Mouse (Mus musculus) MEL (cell line): Measurements from ENCODE around the gene Bcat1. TPM values are rescaled to one million over a fixed set of nuclear protein-coding genes. Genes with fewer than 3 reads are reported as not detected.

Experiments used
- DNase-seq: peaks from one replicate; pipeline ENCODE4 v3.0.0; 2011; ENCODE audit warnings: low read depth, low spot score
- H3K27ac ChIP-seq: 2 replicates; pipeline ENCODE4 v1.5.1; 2012; ENCODE audit warnings: low read depth, mild to moderate bottlenecking, control low read depth, low read length, moderate library complexity; ENCODE audit not compliant: control insufficient read depth
- H3K27me3 ChIP-seq, 2 experiments: fragments of 150-350 bp in 1 of 2; sonication (generic) in 1 of 2; 2 replicates each; pipeline ENCODE4 v1.6.1; 2012; ENCODE audit warnings: low read length in 2 of 2, mild to moderate bottlenecking in 2 of 2, improper control_type of control experiment in 1 of 2, moderate library complexity in 1 of 2; ENCODE audit not compliant: insufficient read depth in 2 of 2, control insufficient read depth in 1 of 2
- H3K36me3 ChIP-seq, 2 experiments: 2 replicates each; pipeline ENCODE4 v1.6.1; 2012 to 2014; ENCODE audit warnings: low read length in 2 of 2, improper control_type of control experiment in 1 of 2, inconsistent platforms in 1 of 2, mild to moderate bottlenecking in 1 of 2; ENCODE audit not compliant: insufficient read depth in 2 of 2, control insufficient read depth in 1 of 2
- H3K4me1 ChIP-seq, 2 experiments: fragments of 150-350 bp in 1 of 2; sonication (generic) in 1 of 2; 2 replicates each; pipeline ENCODE4 v1.6.1; 2012; ENCODE audit warnings: low read length in 2 of 2, improper control_type of control experiment in 1 of 2, mild to moderate bottlenecking in 1 of 2; ENCODE audit not compliant: insufficient read depth in 2 of 2, control insufficient read depth in 1 of 2
- H3K4me3 ChIP-seq, 2 experiments: fragments of 150-350 bp in 1 of 2; sonication (generic) in 1 of 2; 2 replicates each; pipeline ENCODE4 v1.5.1; 2012; ENCODE audit warnings: low read depth in 2 of 2, low read length in 2 of 2, mild to moderate bottlenecking in 2 of 2, moderate library complexity in 2 of 2, control low read depth in 1 of 2, improper control_type of control experiment in 1 of 2; ENCODE audit not compliant: control insufficient read depth in 1 of 2, insufficient read depth in 1 of 2
- H3K79me2 ChIP-seq: 2 replicates; pipeline ENCODE4 v1.6.1; 2012; ENCODE audit warnings: mild to moderate bottlenecking, low read length, moderate library complexity; ENCODE audit not compliant: control insufficient read depth, poor library complexity, insufficient read depth
- H3K9ac ChIP-seq: 2 replicates; pipeline ENCODE4 v1.6.1; 2012; ENCODE audit warnings: low read depth, mild to moderate bottlenecking, control low read depth, low read length, moderate library complexity; ENCODE audit not compliant: control insufficient read depth, poor library complexity, severe bottlenecking
- H3K9me3 ChIP-seq: fragments of 150-350 bp; sonication (generic); replicated peaks from 2 replicates; pipeline ENCODE4 v1.6.1; 2012; ENCODE audit warnings: mild to moderate bottlenecking, low read length, improper control_type of control experiment, moderate library complexity; ENCODE audit not compliant: insufficient read depth
- BHLHE40 ChIP-seq: IDR thresholded peaks from 2 replicates; pipeline ENCODE4 v1.6.1; 2012; ENCODE audit warnings: low read depth, mild to moderate bottlenecking, inconsistent platforms, low read length, improper control_type of control experiment, borderline replicate concordance
- CHD1 ChIP-seq: IDR thresholded peaks from 2 replicates; pipeline ENCODE4 v1.6.1; 2012; ENCODE audit warnings: low read depth, mild to moderate bottlenecking, inconsistent platforms, low read length, improper control_type of control experiment
- CHD2 ChIP-seq: IDR thresholded peaks from 2 replicates; pipeline ENCODE4 v1.6.1; 2011; ENCODE audit warnings: low read length, improper control_type of control experiment
- CTCF ChIP-seq, 3 experiments: IDR thresholded peaks in 2 of 3; conservative IDR thresholded peaks in 1 of 3; 2 replicates each; pipeline ENCODE4 v1.5.1; 2011 to 2012; ENCODE audit warnings: low read length in 3 of 3, low read depth in 2 of 3, mild to moderate bottlenecking in 2 of 3, improper control_type of control experiment in 1 of 3, inconsistent platforms in 1 of 3, mixed read lengths in 1 of 3, moderate library complexity in 1 of 3; ENCODE audit not compliant: control insufficient read depth in 1 of 3, insufficient read depth in 1 of 3, poor library complexity in 1 of 3, severe bottlenecking in 1 of 3
- E2F4 ChIP-seq: IDR thresholded peaks from 2 replicates; pipeline ENCODE4 v1.6.1; 2011; ENCODE audit warnings: low read depth, low read length, improper control_type of control experiment, borderline replicate concordance
- ELF1 ChIP-seq: IDR thresholded peaks from 2 replicates; pipeline ENCODE4 v1.6.1; 2014; ENCODE audit warnings: low read depth, mild to moderate bottlenecking, inconsistent platforms, low read length, improper control_type of control experiment, moderate library complexity
- EP300 ChIP-seq, 2 experiments: IDR thresholded peaks; 2 replicates each; pipeline ENCODE4 v1.6.1; 2011; ENCODE audit warnings: improper control_type of control experiment in 2 of 2, low read length in 2 of 2, low read depth in 1 of 2, mild to moderate bottlenecking in 1 of 2
- ETS1 ChIP-seq: IDR thresholded peaks from 2 replicates; pipeline ENCODE4 v1.6.1; 2012; ENCODE audit warnings: low read depth, mild to moderate bottlenecking, inconsistent platforms, low read length, improper control_type of control experiment, moderate library complexity
- GABPA ChIP-seq: IDR thresholded peaks from 2 replicates; pipeline ENCODE4 v1.6.1; 2012; ENCODE audit warnings: low read depth, mild to moderate bottlenecking, inconsistent platforms, low read length, improper control_type of control experiment, moderate library complexity
- GATA1 ChIP-seq: IDR thresholded peaks from 2 replicates; pipeline ENCODE4 v1.6.1; 2011; ENCODE audit warnings: low read depth, low read length, improper control_type of control experiment
- JUND ChIP-seq: IDR thresholded peaks from 2 replicates; pipeline ENCODE4 v1.6.1; 2011; ENCODE audit warnings: low read depth, mild to moderate bottlenecking, improper control_type of control experiment, low read length
- KAT2A ChIP-seq: conservative IDR thresholded peaks from 2 replicates; pipeline ENCODE4 v1.6.1; 2012; ENCODE audit warnings: low read depth, low read length, improper control_type of control experiment, inconsistent platforms
- MAX ChIP-seq: IDR thresholded peaks from 2 replicates; pipeline ENCODE4 v1.6.1; 2011; ENCODE audit warnings: low read length, improper control_type of control experiment
- MAZ ChIP-seq: IDR thresholded peaks from 2 replicates; pipeline ENCODE4 v1.6.1; 2012; ENCODE audit warnings: low read depth, mild to moderate bottlenecking, inconsistent platforms, low read length, improper control_type of control experiment
- MEF2A ChIP-seq: IDR thresholded peaks from 2 replicates; pipeline ENCODE4 v1.6.1; 2014; ENCODE audit warnings: low read depth, mild to moderate bottlenecking, inconsistent platforms, low read length, improper control_type of control experiment; ENCODE audit not compliant: poor library complexity, insufficient replicate concordance, severe bottlenecking; ENCODE audit errors: extremely low read depth
- MXI1 ChIP-seq: IDR thresholded peaks from 2 replicates; pipeline ENCODE4 v1.6.1; 2011; ENCODE audit warnings: mild to moderate bottlenecking, low read depth, low read length, improper control_type of control experiment
- MYB ChIP-seq: IDR thresholded peaks from 2 replicates; pipeline ENCODE4 v1.6.1; 2011; ENCODE audit warnings: mild to moderate bottlenecking, low read depth, low read length, improper control_type of control experiment
- MYC ChIP-seq: IDR thresholded peaks from 2 replicates; pipeline ENCODE4 v1.6.1; 2011; ENCODE audit warnings: low read depth, mild to moderate bottlenecking, low read length, improper control_type of control experiment, moderate library complexity
- NELFE ChIP-seq: IDR thresholded peaks from 2 replicates; pipeline ENCODE4 v1.6.1; 2011; ENCODE audit warnings: low read depth, low read length, improper control_type of control experiment
- NRF1 ChIP-seq: IDR thresholded peaks from 2 replicates; pipeline ENCODE4 v1.6.1; 2014; ENCODE audit warnings: low read depth, mild to moderate bottlenecking, inconsistent platforms, low read length, improper control_type of control experiment, moderate library complexity; ENCODE audit not compliant: poor library complexity, insufficient read depth, severe bottlenecking
- POLR2A ChIP-seq, 2 experiments: IDR thresholded peaks; 2 replicates each; pipeline ENCODE4 v1.6.1; 2011 to 2012; ENCODE audit warnings: low read length in 2 of 2, mild to moderate bottlenecking in 2 of 2, control low read depth in 1 of 2, improper control_type of control experiment in 1 of 2, low read depth in 1 of 2, moderate library complexity in 1 of 2; ENCODE audit not compliant: control insufficient read depth in 1 of 2, insufficient read depth in 1 of 2, poor library complexity in 1 of 2
- POLR2AphosphoS2 ChIP-seq: IDR thresholded peaks from 2 replicates; pipeline ENCODE4 v1.6.1; 2011; ENCODE audit warnings: low read length, improper control_type of control experiment
- POLR2AphosphoS5 ChIP-seq: IDR thresholded peaks from 2 replicates; pipeline ENCODE4 v1.6.1; 2012; ENCODE audit warnings: low read depth, borderline replicate concordance, mild to moderate bottlenecking, inconsistent platforms, low read length, moderate library complexity, mixed read lengths
- RAD21 ChIP-seq: IDR thresholded peaks from 2 replicates; pipeline ENCODE4 v1.6.1; 2011; ENCODE audit warnings: mild to moderate bottlenecking, low read depth, low read length, improper control_type of control experiment
- SIN3A ChIP-seq: IDR thresholded peaks from 2 replicates; pipeline ENCODE4 v1.6.1; 2012; ENCODE audit warnings: low read length, improper control_type of control experiment, inconsistent platforms
- SMC3 ChIP-seq: IDR thresholded peaks from 2 replicates; pipeline ENCODE4 v1.6.1; 2011; ENCODE audit warnings: low read depth, low read length, improper control_type of control experiment
- TAL1 ChIP-seq: IDR thresholded peaks from 2 replicates; pipeline ENCODE4 v1.6.1; 2012; ENCODE audit warnings: mild to moderate bottlenecking, inconsistent platforms, low read length, moderate library complexity, mixed read lengths
- TBP ChIP-seq: IDR thresholded peaks from 2 replicates; pipeline ENCODE4 v1.8.0; 2011; ENCODE audit warnings: low read depth, low read length, improper control_type of control experiment
- TCF12 ChIP-seq: IDR thresholded peaks from 2 replicates; pipeline ENCODE4 v1.6.1; 2014; ENCODE audit warnings: low read depth, mild to moderate bottlenecking, inconsistent platforms, low read length, improper control_type of control experiment, moderate library complexity
- UBTF ChIP-seq: IDR thresholded peaks from 2 replicates; pipeline ENCODE4 v1.6.1; 2012; ENCODE audit warnings: low read depth, mild to moderate bottlenecking, inconsistent platforms, low read length, improper control_type of control experiment, moderate library complexity, borderline replicate concordance; ENCODE audit not compliant: insufficient read depth
- USF2 ChIP-seq, 2 experiments: IDR thresholded peaks; 2 replicates each; pipeline ENCODE4 v1.6.1; 2011 to 2012; ENCODE audit warnings: improper control_type of control experiment in 2 of 2, low read length in 2 of 2, borderline replicate concordance in 1 of 2, inconsistent platforms in 1 of 2, low read depth in 1 of 2, mild to moderate bottlenecking in 1 of 2; ENCODE audit not compliant: insufficient read depth in 1 of 2
- ZC3H11A ChIP-seq: IDR thresholded peaks from 2 replicates; pipeline ENCODE4 v1.6.1; 2012; ENCODE audit warnings: low read depth, mild to moderate bottlenecking, inconsistent platforms, low read length, improper control_type of control experiment
- ZKSCAN1 ChIP-seq: IDR thresholded peaks from 2 replicates; pipeline ENCODE4 v1.6.1; 2012; ENCODE audit warnings: low read depth, mild to moderate bottlenecking, inconsistent platforms, low read length, improper control_type of control experiment, moderate library complexity
- ZMIZ1 ChIP-seq: IDR thresholded peaks from 2 replicates; pipeline ENCODE4 v1.6.1; 2012; ENCODE audit warnings: low read depth, mild to moderate bottlenecking, inconsistent platforms, low read length, improper control_type of control experiment, moderate library complexity
- ZNF384 ChIP-seq: IDR thresholded peaks from 2 replicates; pipeline ENCODE4 v1.6.1; 2012; ENCODE audit warnings: low read depth, mild to moderate bottlenecking, inconsistent platforms, low read length, improper control_type of control experiment
- polyA plus RNA-seq, 2 experiments: library from polyadenylated mRNA; stranded (reverse) in 1 of 2; unstranded in 1 of 2; fragments of >175 nt in 1 of 2; fragments of >200 nt in 1 of 2; gene quantifications; 2 replicates each; pipeline versions ENCODE4 v1.2.1 to v1.2.4; 2012; ENCODE audit warnings: low replicate concordance in 2 of 2, low read depth in 1 of 2; ENCODE audit not compliant: insufficient read length in 2 of 2, insufficient read depth in 1 of 2, missing spikeins in 1 of 2
- total RNA-seq: library from RNA; depleted of rRNA; stranded (reverse); fragments of 300-350 nt; gene quantifications from 2 replicates; pipeline ENCODE4 v1.2.3, GENCODE M21; 2012

Bcat1 gene
- total and polyA plus RNA-seq, 3 experiments: not detected

DNA sequence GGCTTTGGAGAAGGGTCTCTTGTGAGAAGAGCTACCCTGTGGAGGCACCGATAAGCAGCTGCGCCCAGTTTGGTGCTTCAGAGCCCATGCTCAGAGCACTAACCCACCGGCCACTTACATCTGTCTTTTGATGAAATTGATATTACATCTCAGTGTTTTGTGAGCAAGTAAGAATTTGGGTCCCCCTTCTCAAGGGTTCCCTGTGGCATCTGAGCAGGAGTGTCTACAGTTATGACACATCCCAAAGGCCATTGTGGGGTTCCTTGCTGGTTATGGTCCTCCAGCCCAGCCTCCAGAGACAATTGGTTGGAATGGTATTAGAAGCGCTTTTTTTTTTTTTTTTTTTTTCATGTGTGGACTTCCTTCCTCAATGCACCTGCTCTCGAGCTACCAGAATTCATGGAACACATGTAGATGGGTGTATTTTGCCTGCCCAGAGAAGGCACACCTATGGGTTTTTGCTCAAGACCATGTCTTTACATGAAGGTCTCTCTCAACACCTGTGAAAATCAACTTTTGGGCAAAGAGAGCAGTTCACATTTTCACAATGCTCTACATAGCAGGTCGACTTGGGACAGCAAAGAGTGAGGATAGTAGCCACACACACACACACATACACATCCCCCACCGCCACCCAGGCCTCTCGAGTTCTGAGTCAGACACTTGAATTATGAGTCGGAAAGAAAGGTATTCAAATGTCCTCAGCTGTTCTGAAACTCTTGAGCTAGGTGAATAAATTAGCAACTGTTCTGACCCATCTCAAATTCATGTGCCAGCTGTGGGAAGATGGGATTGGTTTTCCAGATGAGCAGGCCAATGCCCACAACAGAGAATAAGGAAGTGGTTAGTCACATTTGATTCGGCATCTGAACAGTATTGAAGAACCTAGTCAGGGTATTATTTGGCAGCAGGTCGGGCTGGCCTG is 47.4 kb upstream of the Bcat1 start:
- Histone ChIP-seq H3K4me1 (peaks cover 17 to 31% of the 10 kb centered on the region in 2 experiments), H3K9ac (peak overlapping the region; percentile 89), H3K9me3 (no peaks in the 10 kb centered on the region), H3K36me3 (peaks cover 0 to 39% of the 10 kb centered on the region in 2 experiments; a peak in 2 of 4 replicates), H3K79me2 (peaks cover 23% of the 10 kb centered on the region), H3K4me3 (peak overlapping the region; percentile 78), H3K27ac (peak overlapping the region; percentile 98), H3K27me3 (no peaks in the 10 kb centered on the region)
- DNase-seq: peak; percentile 67
- TF ChIP-seq NRF1 (no peak), UBTF (no peak), ZMIZ1 (0 out of 2 replicates have a peak, but pooled peaks have one; percentile 46), ETS1 (peak; percentile 74), TAL1 (peak; percentile 60), MYB (no peak), E2F4 (no peak), TBP (no peak), MYC (0 out of 2 replicates have a peak, but pooled peaks have one; percentile 22), NELFE (no peak; the same call in 1 of the 2 replicates), MEF2A (no peak), BHLHE40 (peak; percentile 36; the same call in 1 of the 2 replicates), POLR2AphosphoS2 (no peak), ZC3H11A (no peak), SMC3 (no peak), KAT2A (no peak), MXI1 (peak; percentile 61), ZKSCAN1 (no peak), TCF12 (0 out of 2 replicates have a peak, but pooled peaks have one; percentile 19), GABPA (no peak), MAZ (no peak), SIN3A (no peak; the same call in 1 of the 2 replicates), GATA1 (peak; percentile 40), USF2 (IDR thresholded peaks at IDR 0.05; ENCODE audit: borderline replicate concordance in 1 of 2, insufficient read depth in 1 of 2, low read depth in 1 of 2, low read length in 2 of 2) (no peak), ZNF384 (peak; percentile 80), CHD2 (no peak), MAX (no peak), POLR2A (IDR thresholded peaks at IDR 0.05; ENCODE audit: control insufficient read depth in 1 of 2, insufficient read depth in 1 of 2, low read depth in 1 of 2, low read length in 2 of 2, poor library complexity in 1 of 2) (no peak), POLR2AphosphoS5 (no peak), CTCF (IDR thresholded peaks at IDR 0.05 in 2 of 3, conservative IDR thresholded peaks at IDR 0.05 in 1 of 3; ENCODE audit: control insufficient read depth in 1 of 3, insufficient read depth in 1 of 3, low read depth in 2 of 3, low read length in 3 of 3, poor library complexity in 1 of 3, severe bottlenecking in 1 of 3) (no peak), CHD1 (no peak), EP300 (IDR thresholded peaks at IDR 0.05; ENCODE audit: low read depth in 1 of 2, low read length in 2 of 2) (peak in 1 of 2 experiments; percentile 48; a peak in 2 of 4 replicates), JUND (no peak), ELF1 (peak; percentile 57; the same call in 1 of the 2 replicates), RAD21 (no peak)
